Comparison of ENCODE assay signal across 8 mouse cellular contexts in genomic region chr15:6840199-6840598, GRCm38 (mm10). TPM values are rescaled to one million over a fixed set of nuclear protein-coding genes. Genes with fewer than 3 reads are reported as not detected.
A peak's percentile ranks its signal among the peaks of the same experiment; 100 is the strongest.
DNase-seq lines count a peak whose midpoint lies in the region; ATAC-seq and TF ChIP-seq lines count a peak whose summit lies in the region.

No protein-coding gene starts in this region.

- no peaks in the 10 kb centered on the region for H3K9me3 ChIP-seq in heart, embryonic 10.5 days
- H3K9me3 ChIP-seq in midbrain, embryonic 14.5 days (ENCODE audit: control insufficient read depth, low read length) = no peaks in the 10 kb centered on the region
- no peaks in the 10 kb centered on the region for H3K9me3 ChIP-seq in midbrain, embryonic 11.5 days (ENCODE audit: control insufficient read depth, low read length)
- H3K9me3 ChIP-seq in heart, postnatal 0 days (replicated peaks; ENCODE audit: control insufficient read depth, low read length) = no peaks in the 10 kb centered on the region

- H3K27ac ChIP-seq in heart, embryonic 10.5 days = no peak overlapping the region
- no peak overlapping the region for H3K27ac ChIP-seq in midbrain, embryonic 14.5 days (replicated peaks; ENCODE audit: low read depth, low read length)
- H3K27ac ChIP-seq in midbrain, embryonic 11.5 days (ENCODE audit: low read depth, low read length) = no peak overlapping the region
- H3K27ac ChIP-seq in heart, postnatal 0 days (ENCODE audit: low read depth) = no peak overlapping the region

- WGBS in heart, embryonic 10.5 days = 46% methylated on average over 4 of the region's 4 CpGs
- 54% methylated on average over 4 of the region's 4 CpGs for WGBS in midbrain, embryonic 14.5 days
- 51% methylated on average over 4 of the region's 4 CpGs for WGBS in midbrain, embryonic 11.5 days
- 34% methylated on average over 4 of the region's 4 CpGs for WGBS in heart, postnatal 0 days

- TF ChIP-seq EP300 in heart, postnatal 0 days (IDR thresholded peaks at IDR 0.05; ENCODE audit: low read depth) = no peak

- H3K4me1 ChIP-seq in heart, embryonic 10.5 days = no peaks in the 10 kb centered on the region
- no peaks in the 10 kb centered on the region for H3K4me1 ChIP-seq in midbrain, embryonic 14.5 days (ENCODE audit: control insufficient read depth, insufficient read depth, low read length)
- H3K4me1 ChIP-seq in midbrain, embryonic 11.5 days (ENCODE audit: control insufficient read depth, insufficient read depth, low read length) = no peaks in the 10 kb centered on the region
- H3K4me1 ChIP-seq in heart, postnatal 0 days (ENCODE audit: control insufficient read depth, insufficient read depth) = 0 out of 2 replicates have a peak, but pooled peaks cover under 1% of the 10 kb centered on the region

- H3K36me3 ChIP-seq in heart, embryonic 10.5 days = no peaks in the 10 kb centered on the region
- H3K36me3 ChIP-seq in midbrain, embryonic 14.5 days (ENCODE audit: control insufficient read depth, insufficient read depth, low read length) = no peaks in the 10 kb centered on the region
- H3K36me3 ChIP-seq in midbrain, embryonic 11.5 days (ENCODE audit: control insufficient read depth, insufficient read depth, low read length) = no peaks in the 10 kb centered on the region
- peaks cover 21% of the 10 kb centered on the region for H3K36me3 ChIP-seq in heart, postnatal 0 days (replicated peaks; ENCODE audit: control insufficient read depth, insufficient read depth, low read length)

- no peak overlapping the region for H3K4me3 ChIP-seq in heart, embryonic 10.5 days
- no peak overlapping the region for H3K4me3 ChIP-seq in midbrain, embryonic 14.5 days (replicated peaks; ENCODE audit: low read depth, low read length)
- H3K4me3 ChIP-seq in midbrain, embryonic 11.5 days (ENCODE audit: low read depth, low read length) = no peak overlapping the region
- H3K4me3 ChIP-seq in heart, postnatal 0 days (ENCODE audit: low read depth, low read length) = no peak overlapping the region

- ATAC-seq in midbrain, embryonic 14.5 days (ENCODE audit: low FRiP score, low TSS enrichment) = no peak; the same call in 1 of the 2 replicates
- no peak for ATAC-seq in midbrain, embryonic 11.5 days (ENCODE audit: low FRiP score)
- no peak for ATAC-seq in heart, postnatal 0 days (ENCODE audit: insufficient read depth, low read depth)

- DNase-seq in heart, adult 11 months = peak; percentile 80
- DNase-seq in heart, embryonic 10.5 days (ENCODE audit: low spot score) = no peak
- DNase-seq in midbrain, embryonic 14.5 days = peak; percentile 73
- no peak for DNase-seq in midbrain, embryonic 11.5 days (ENCODE audit: low spot score, missing footprints)
- DNase-seq in heart, postnatal 0 days (ENCODE audit: low spot score) = peak; percentile 54
- DNase-seq in retina, postnatal 7 days (ENCODE audit: low read depth, low spot score) = peak; percentile 21
- DNase-seq in spleen, postnatal 4 days (ENCODE audit: low spot score in 2 of 2) = no peak
- no peak for DNase-seq in adrenal gland, postnatal 10 days

- no peak overlapping the region for H3K9ac ChIP-seq in midbrain, embryonic 14.5 days (replicated peaks; ENCODE audit: low read length)
- H3K9ac ChIP-seq in midbrain, embryonic 11.5 days (ENCODE audit: low read length) = no peak overlapping the region
- H3K9ac ChIP-seq in heart, postnatal 0 days (replicated peaks; ENCODE audit: low read depth, low read length) = no peak overlapping the region

- TF ChIP-seq CTCF in heart, postnatal 0 days (IDR thresholded peaks at IDR 0.05; ENCODE audit: low read depth) = peak; percentile 74

- H3K4me2 ChIP-seq in midbrain, embryonic 14.5 days (ENCODE audit: low read length) = no peak overlapping the region
- H3K4me2 ChIP-seq in midbrain, embryonic 11.5 days = no peak overlapping the region
- no peak overlapping the region for H3K4me2 ChIP-seq in heart, postnatal 0 days (ENCODE audit: low read depth, low read length)

- H3K27me3 ChIP-seq in heart, embryonic 10.5 days (ENCODE audit: insufficient read depth, poor library complexity, severe bottlenecking) = no peaks in the 10 kb centered on the region
- H3K27me3 ChIP-seq in midbrain, embryonic 14.5 days (ENCODE audit: control insufficient read depth, insufficient read depth, low read length) = no peaks in the 10 kb centered on the region
- no peaks in the 10 kb centered on the region for H3K27me3 ChIP-seq in midbrain, embryonic 11.5 days (ENCODE audit: control insufficient read depth, insufficient read depth, low read length)
- H3K27me3 ChIP-seq in heart, postnatal 0 days (ENCODE audit: control insufficient read depth, insufficient read depth, low read length) = no peaks in the 10 kb centered on the region

RNA-seq across cellular contexts. Expression of gene Osmr, which starts 34.6 kb away (rescaled TPM):
- polyA plus RNA-seq in heart, embryonic 10.5 days (2016; fragmentation: Nextera tagmentation; extraction: Ambion mirVana) = 0.54 and 0.97 TPM in 2 replicates
- polyA plus RNA-seq in midbrain, embryonic 14.5 days (2014; fragmentation: Nextera tagmentation; extraction: Ambion mirVana) = 0.85 and 1.8 TPM in 2 replicates
- polyA plus RNA-seq in midbrain, embryonic 11.5 days (2014; fragmentation: Nextera tagmentation; extraction: Ambion mirVana) = 0.61 and 0.96 TPM in 2 replicates
- total RNA-seq in heart, postnatal 0 days (2014; rRNA removed; ENCODE audit: low replicate concordance) = 5.5 and 12.4 TPM in 2 replicates
- 2.5 and 2.6 TPM in 2 replicates for polyA plus RNA-seq in heart, postnatal 0 days (2015; fragmentation: Nextera tagmentation; extraction: Ambion mirVana)
- 1 to 10 TPM; 7.0 to 7.5 TPM for total RNA-seq in adrenal gland, postnatal 10 days (2021)

Comparison
In these comparisons a context has a peak if more than half of its experiments do, and no peak if none do; other contexts are left out.
1. DNase-seq: peak in heart, adult 11 months (single experiment), midbrain, embryonic 14.5 days (single experiment), heart, postnatal 0 days (single experiment) and retina, postnatal 7 days (single experiment); none in heart, embryonic 10.5 days (single experiment), midbrain, embryonic 11.5 days (single experiment), spleen, postnatal 4 days (0 of 2) and adrenal gland, postnatal 10 days (single experiment).